Mouse (Mus musculus): ENCODE results near the gene Krtap10-10.
A peak's percentile ranks its signal among the peaks of the same experiment; 100 is the strongest.

The Krtap10-10 gene

GRCm38 (mm10) chr10:77869651-77870050 lies 33.9 kb downstream of the Krtap10-10 start:
- no peak for DNase-seq

- DNase-seq: peak; percentile 28
Measured at GRCm38 (mm10) chr10:77878985-77879384, 43.2 kb downstream of the Krtap10-10 start.

- DNase-seq: no peak
Measured at GRCm38 (mm10) chr10:77880305-77880704, 44.6 kb downstream of the Krtap10-10 start.

- no peak for DNase-seq
Measured at GRCm38 (mm10) chr10:77882553-77882952, 46.8 kb downstream of the Krtap10-10 start.

- DNase-seq: no peak
Measured at GRCm38 (mm10) chr10:77886007-77886747, 50.4 kb downstream of the Krtap10-10 start.

Data from thymus, postnatal 14 days (tissue).